Mouse (Mus musculus) forebrain, embryonic 11.5 days (tissue): ENCODE measurements at regions not wholly inside any gene's neighbourhood (a gene's known extent, or its start where the extent isn't known, plus 50 kb on each side); places are given as distances from the start of the nearest gene placed in this dataset.

ENCODE experiments used
- ATAC-seq: fragments of 200-750 bp; cut with Nextera tagmentation; replicated peaks from 2 replicates; pipeline ENCODE4 v1.8.0; 2017; ENCODE audit warnings: moderate TSS enrichment; ENCODE audit not compliant: low FRiP score
- DNase-seq: peaks from one replicate; pipeline ENCODE4 v3.0.0-alpha.2; 2017; ENCODE audit warnings: low spot score
- H3K27ac ChIP-seq: fragments of 300-500 bp; sonication (generic); 2 replicates; pipeline ENCODE4 v1.5.1; 2014; ENCODE audit warnings: low read depth, low read length
- H3K27me3 ChIP-seq: fragments of 300-500 bp; sonication (generic); 2 replicates; pipeline ENCODE4 v1.6.1; 2014; ENCODE audit warnings: mild to moderate bottlenecking, low read length, mixed read lengths; ENCODE audit not compliant: control insufficient read depth, insufficient read depth
- H3K36me3 ChIP-seq: fragments of 300-500 bp; sonication (generic); 2 replicates; pipeline ENCODE4 v1.6.1; 2014; ENCODE audit warnings: mild to moderate bottlenecking, low read length, moderate library complexity, mixed read lengths; ENCODE audit not compliant: control insufficient read depth, insufficient read depth
- H3K4me1 ChIP-seq: fragments of 300-500 bp; sonication (generic); replicated peaks from 2 replicates; pipeline ENCODE4 v1.6.1; 2014; ENCODE audit warnings: low read length, mixed read lengths; ENCODE audit not compliant: control insufficient read depth, insufficient read depth
- H3K4me2 ChIP-seq: fragments of 300-500 bp; sonication (generic); 2 replicates; pipeline ENCODE4 v1.6.1; 2014; ENCODE audit warnings: low read depth, mild to moderate bottlenecking, low read length, moderate library complexity, mixed read lengths; ENCODE audit not compliant: severe bottlenecking
- H3K4me3 ChIP-seq: fragments of 300-500 bp; sonication (generic); 2 replicates; pipeline ENCODE4 v1.5.1; 2014; ENCODE audit warnings: low read depth, low read length
- H3K9ac ChIP-seq: fragments of 300-500 bp; sonication (generic); 2 replicates; pipeline ENCODE4 v1.6.1; 2014; ENCODE audit warnings: low read length
- H3K9me3 ChIP-seq: fragments of 300-500 bp; sonication (generic); 2 replicates; pipeline ENCODE4 v1.6.1; 2016; ENCODE audit warnings: low read length, mixed read lengths; ENCODE audit not compliant: control insufficient read depth
- WGBS: fragments of 180-500 bp; shearing (Covaris S2); extraction: QIAGEN DNeasy Blood & Tissue Kit; methylation state at CpG from one replicate; pipeline ENCODE4 v1.1.7; 2014; 5-methylcytosine and 5-hydroxymethylcytosine counted together

GRCm38 (mm10) chr10:11661660-11662250 lies 318.6 kb downstream of the Epm2a start:
- Histone ChIP-seq H3K27me3 (no peaks in the 10 kb centered on the region), H3K4me2 (no peak overlapping the region), H3K4me3 (no peak overlapping the region), H3K36me3 (no peaks in the 10 kb centered on the region), H3K4me1 (no peaks in the 10 kb centered on the region), H3K9me3 (no peaks in the 10 kb centered on the region), H3K9ac (no peak overlapping the region), H3K27ac (no peak overlapping the region)
- 75% methylated on average over 5 of the region's 5 CpGs for WGBS
- ATAC-seq = no peak
- no peak for DNase-seq

DNA sequence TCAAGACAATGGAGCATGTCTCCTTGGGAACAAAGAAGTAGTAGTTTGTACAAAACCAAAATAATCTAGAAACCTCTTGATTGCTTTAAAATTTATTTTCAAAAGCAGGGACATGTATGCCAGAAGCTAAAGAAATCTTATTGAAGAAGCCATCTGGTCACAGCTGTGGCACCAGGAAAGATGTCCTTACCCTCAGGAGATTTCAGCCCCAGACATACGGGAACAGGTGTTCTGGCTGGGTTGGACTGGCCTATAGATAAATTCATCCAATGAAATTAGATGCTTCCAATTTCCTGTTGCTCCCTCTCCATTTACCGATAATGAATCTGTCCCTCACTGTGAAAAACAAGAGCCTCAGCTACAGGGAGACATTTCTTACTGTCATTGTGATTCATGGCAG lies 366.5 kb downstream of the Epm2a start:
- no peaks in the 10 kb centered on the region for H3K9me3 ChIP-seq
- H3K4me2 ChIP-seq = no peak overlapping the region
- no peak overlapping the region for H3K9ac ChIP-seq
- no peaks in the 10 kb centered on the region for H3K36me3 ChIP-seq
- no peak for ATAC-seq
- H3K4me3 ChIP-seq = no peak overlapping the region
- H3K4me1 ChIP-seq = no peaks in the 10 kb centered on the region
- no peak overlapping the region for H3K27ac ChIP-seq
- DNase-seq = no peak
- H3K27me3 ChIP-seq = no peaks in the 10 kb centered on the region
- WGBS = 89% methylated on average over 2 of the region's 2 CpGs

DNA sequence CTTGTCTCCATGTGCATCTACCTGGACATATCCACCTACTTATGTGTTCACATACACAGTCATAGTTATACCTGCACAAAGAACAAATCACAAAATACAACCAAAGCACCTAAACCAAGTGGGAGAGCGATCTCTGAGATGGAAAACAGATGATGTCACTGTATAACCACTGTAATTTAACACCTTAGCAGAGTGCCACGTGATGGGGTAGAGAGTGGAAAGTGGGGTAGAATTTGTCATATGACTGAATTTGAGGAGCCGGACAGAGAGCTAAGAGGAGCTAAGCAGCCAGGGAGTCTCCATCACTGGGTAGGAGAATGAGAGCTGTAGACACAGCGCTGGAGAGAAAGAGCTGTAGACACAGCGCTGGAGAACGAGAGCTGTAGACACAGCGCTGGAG lies 381.6 kb downstream of the Epm2a start:
- Histone ChIP-seq H3K4me3 (no peak overlapping the region), H3K27me3 (no peaks in the 10 kb centered on the region), H3K36me3 (no peaks in the 10 kb centered on the region), H3K9ac (no peak overlapping the region), H3K4me1 (no peaks in the 10 kb centered on the region), H3K9me3 (no peaks in the 10 kb centered on the region), H3K27ac (no peak overlapping the region), H3K4me2 (no peak overlapping the region)
- ATAC-seq (no peak), DNase-seq (no peak)
- 87% methylated on average over 7 of the region's 7 CpGs for WGBS

DNA sequence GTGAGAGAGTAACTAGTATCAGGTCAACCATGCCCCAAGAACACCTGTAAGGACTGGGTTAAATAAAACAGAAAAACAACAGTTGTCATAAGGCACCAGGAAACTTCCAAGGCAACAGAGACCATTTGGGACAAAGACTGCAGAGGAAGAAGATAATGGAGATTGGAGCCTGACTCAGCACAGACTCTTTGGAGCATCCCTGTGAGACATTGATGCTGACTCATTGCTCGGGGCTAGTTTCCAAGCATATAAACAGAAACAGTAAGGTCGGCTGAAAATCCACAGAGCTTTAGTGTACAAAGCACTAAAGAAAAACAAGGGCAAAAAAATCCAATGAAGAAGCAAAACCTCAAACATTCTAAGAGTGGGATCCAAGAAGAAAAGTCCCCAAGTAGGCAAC lies 386.3 kb downstream of the Epm2a start:
- H3K27me3 ChIP-seq = no peaks in the 10 kb centered on the region
- H3K27ac ChIP-seq = no peak overlapping the region
- no peak overlapping the region for H3K4me2 ChIP-seq
- H3K4me3 ChIP-seq = no peak overlapping the region
- ATAC-seq (no peak), DNase-seq (no peak)
- 81% methylated on average over 2 of the region's 2 CpGs for WGBS
- no peaks in the 10 kb centered on the region for H3K9me3 ChIP-seq
- H3K9ac ChIP-seq = no peak overlapping the region
- no peaks in the 10 kb centered on the region for H3K4me1 ChIP-seq
- no peaks in the 10 kb centered on the region for H3K36me3 ChIP-seq

- DNase-seq (no peak), ATAC-seq (no peak)
- Histone ChIP-seq H3K27me3 (no peaks in the 10 kb centered on the region), H3K27ac (no peak overlapping the region), H3K4me2 (no peak overlapping the region), H3K36me3 (no peaks in the 10 kb centered on the region), H3K4me1 (no peaks in the 10 kb centered on the region), H3K9ac (no peak overlapping the region), H3K9me3 (no peaks in the 10 kb centered on the region), H3K4me3 (no peak overlapping the region)
- WGBS = 94% methylated on average over 5 of the region's 5 CpGs
Observed at GRCm38 (mm10) chr10:11739574-11740368, 396.6 kb downstream of the Epm2a start.

GRCm38 (mm10) chr10:11745587-11745986 lies 402.4 kb downstream of the Epm2a start:
- Histone ChIP-seq H3K9me3 (no peaks in the 10 kb centered on the region), H3K36me3 (no peaks in the 10 kb centered on the region), H3K27ac (no peak overlapping the region), H3K4me2 (no peak overlapping the region), H3K27me3 (no peaks in the 10 kb centered on the region), H3K4me1 (no peaks in the 10 kb centered on the region), H3K9ac (no peak overlapping the region), H3K4me3 (no peak overlapping the region)
- DNase-seq (no peak), ATAC-seq (no peak)
- WGBS = 91% methylated on average over 4 of the region's 4 CpGs

DNA sequence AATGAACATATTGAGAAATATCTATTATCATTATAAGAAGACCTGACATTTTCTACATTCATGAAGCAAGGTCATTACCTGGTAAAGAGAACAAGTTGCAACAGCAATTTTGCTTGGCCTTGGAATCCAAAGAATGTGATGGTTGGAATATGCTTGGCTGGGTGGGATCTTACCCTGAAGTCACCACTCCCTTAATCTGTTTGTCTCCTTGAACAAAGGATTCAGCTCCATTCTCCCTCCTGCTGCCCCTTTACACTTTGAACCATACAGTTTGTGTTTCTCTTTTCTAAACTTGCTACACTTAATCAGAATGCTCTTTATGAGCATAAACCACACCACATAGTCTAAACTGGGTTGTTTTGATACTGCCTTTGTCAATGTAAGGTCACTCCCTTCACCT lies 403.8 kb downstream of the Epm2a start:
- ATAC-seq = no peak
- Histone ChIP-seq H3K27me3 (no peaks in the 10 kb centered on the region), H3K36me3 (no peaks in the 10 kb centered on the region), H3K4me3 (no peak overlapping the region), H3K27ac (no peak overlapping the region), H3K9me3 (no peaks in the 10 kb centered on the region), H3K9ac (no peak overlapping the region), H3K4me2 (no peak overlapping the region), H3K4me1 (no peaks in the 10 kb centered on the region)
- DNase-seq = no peak

- Histone ChIP-seq H3K4me2 (no peak overlapping the region), H3K9me3 (no peaks in the 10 kb centered on the region), H3K36me3 (no peaks in the 10 kb centered on the region), H3K9ac (no peak overlapping the region), H3K27ac (no peak overlapping the region), H3K4me1 (no peaks in the 10 kb centered on the region), H3K27me3 (no peaks in the 10 kb centered on the region), H3K4me3 (no peak overlapping the region)
- WGBS = 68% methylated on average over 5 of the region's 5 CpGs
- ATAC-seq (peak; percentile 69), DNase-seq (no peak)
Observed at GRCm38 (mm10) chr10:11755105-11755730, 412.0 kb downstream of the Epm2a start.
